Mouse (Mus musculus) myocyte (in vitro differentiated cells): ENCODE results near the gene Top1.

Source experiments
- CEBPB ChIP-seq: IDR thresholded peaks from 2 replicates; pipeline ENCODE4 v1.6.1; 2011; ENCODE audit warnings: mild to moderate bottlenecking, moderate library complexity; ENCODE audit not compliant: poor library complexity, insufficient read depth, severe bottlenecking
- MAX ChIP-seq: IDR thresholded peaks from one replicate; pipeline ENCODE4 v1.6.1; 2011; ENCODE audit warnings: low read depth, mild to moderate bottlenecking, control low read depth
- POLR2A ChIP-seq: IDR thresholded peaks from one replicate; pipeline ENCODE4 v1.6.1; 2011; ENCODE audit warnings: low read depth, mild to moderate bottlenecking, control low read depth, moderate library complexity; ENCODE audit not compliant: insufficient read length
- POLR2AphosphoS2 ChIP-seq: IDR thresholded peaks from one replicate; pipeline ENCODE4 v1.6.1; 2011; ENCODE audit warnings: low read depth, control low read depth; ENCODE audit not compliant: insufficient read length
- USF1 ChIP-seq: IDR thresholded peaks from one replicate; pipeline ENCODE4 v1.6.1; 2011; ENCODE audit warnings: low read depth, mild to moderate bottlenecking, control low read depth, moderate library complexity

DNA sequence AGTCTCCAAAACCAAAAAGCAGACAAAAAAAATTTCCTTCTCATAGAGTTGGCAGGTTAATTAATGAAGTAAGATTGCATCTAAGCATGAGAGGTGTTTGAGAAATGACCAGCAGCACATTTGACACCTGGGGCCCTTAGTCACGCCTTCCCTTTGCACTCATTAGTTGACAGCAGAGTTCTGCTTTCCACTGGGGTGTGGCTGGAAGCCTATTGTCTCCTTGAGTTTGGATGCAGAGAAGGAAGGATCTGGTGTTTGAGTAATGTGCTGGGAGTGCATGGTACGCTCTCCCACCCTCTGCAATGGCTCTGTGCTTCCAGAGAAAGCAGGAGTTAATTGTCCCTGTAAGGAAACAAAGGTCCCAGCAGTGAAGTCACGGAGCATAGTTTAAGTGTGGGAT lies 90.8 kb downstream of the Top1 start:
- TF ChIP-seq POLR2A (no peak), CEBPB (no peak), POLR2AphosphoS2 (no peak), MAX (no peak), USF1 (no peak)
